Mouse (Mus musculus): ENCODE measurements around the gene Ccdc117.
"Not testable (repeated sequence)": the region's sequence is repeated elsewhere in the genome, so short reads cannot be mapped to it uniquely, and the experiment has no call there.

Ccdc117 gene

GRCm38 (mm10) chr11:5510686-5511085 lies 31.3 kb downstream of the Ccdc117 start:
- not testable (repeated sequence) for DNase-seq (ENCODE audit: extremely low read depth, insufficient read length, low spot score)

- no peak for DNase-seq (ENCODE audit: extremely low read depth, insufficient read length, low spot score)
Measured at GRCm38 (mm10) chr11:5510099-5510391, 31.9 kb downstream of the Ccdc117 start.

GRCm38 (mm10) chr11:5509215-5510098 lies 32.5 kb downstream of the Ccdc117 start:
- no peak for DNase-seq (ENCODE audit: extremely low read depth, insufficient read length, low spot score)

GRCm38 (mm10) chr11:5505856-5506575 lies 36.0 kb downstream of the Ccdc117 start:
- DNase-seq (ENCODE audit: extremely low read depth, insufficient read length, low spot score), result no peak

- no peak for DNase-seq (ENCODE audit: extremely low read depth, insufficient read length, low spot score)
Measured at GRCm38 (mm10) chr11:5502351-5503051, 39.5 kb downstream of the Ccdc117 start.

- DNase-seq (ENCODE audit: extremely low read depth, insufficient read length, low spot score), result no peak
Measured at GRCm38 (mm10) chr11:5500903-5501741, 40.9 kb downstream of the Ccdc117 start.

GRCm38 (mm10) chr11:5499961-5500644 lies 41.9 kb downstream of the Ccdc117 start:
- no peak for DNase-seq (ENCODE audit: extremely low read depth, insufficient read length, low spot score)

- DNase-seq (ENCODE audit: extremely low read depth, insufficient read length, low spot score), result no peak
Measured at GRCm38 (mm10) chr11:5498931-5499661, 42.9 kb downstream of the Ccdc117 start.

GRCm38 (mm10) chr11:5498422-5498821 lies 43.6 kb downstream of the Ccdc117 start:
- no peak for DNase-seq (ENCODE audit: extremely low read depth, insufficient read length, low spot score)

GRCm38 (mm10) chr11:5496559-5497248 lies 45.3 kb downstream of the Ccdc117 start:
- DNase-seq (ENCODE audit: extremely low read depth, insufficient read length, low spot score), result no peak

GRCm38 (mm10) chr11:5495906-5496305 lies 46.1 kb downstream of the Ccdc117 start:
- no peak for DNase-seq (ENCODE audit: extremely low read depth, insufficient read length, low spot score)

- DNase-seq (ENCODE audit: extremely low read depth, insufficient read length, low spot score), result no peak
Measured at GRCm38 (mm10) chr11:5495286-5495832, 46.6 kb downstream of the Ccdc117 start.

- DNase-seq (ENCODE audit: extremely low read depth, insufficient read length, low spot score), result no peak
Measured at GRCm38 (mm10) chr11:5493869-5494268, 48.1 kb downstream of the Ccdc117 start.

GRCm38 (mm10) chr11:5491912-5492311 lies 50.1 kb downstream of the Ccdc117 start:
- no peak for DNase-seq (ENCODE audit: extremely low read depth, insufficient read length, low spot score)

GRCm38 (mm10) chr11:5490989-5491656 lies 50.9 kb downstream of the Ccdc117 start:
- DNase-seq (ENCODE audit: extremely low read depth, insufficient read length, low spot score), result no peak

- not testable (repeated sequence) for DNase-seq (ENCODE audit: extremely low read depth, insufficient read length, low spot score)
Measured at GRCm38 (mm10) chr11:5489433-5489832, 52.6 kb downstream of the Ccdc117 start.

GRCm38 (mm10) chr11:5485193-5486011 lies 56.6 kb downstream of the Ccdc117 start:
- DNase-seq (ENCODE audit: extremely low read depth, insufficient read length, low spot score), result peak; percentile 69

Data from 3134 (cell line).